Mouse (Mus musculus): Measurements from ENCODE around the gene Olfr461. TPM values are rescaled to one million over a fixed set of nuclear protein-coding genes. Genes with fewer than 3 reads are reported as not detected.
"Not testable (repeated sequence)": the region's sequence is repeated elsewhere in the genome, so short reads cannot be mapped to it uniquely, and the experiment has no call there.

Gene Olfr461
- 0.11 and 0.22 TPM in 2 replicates for polyA plus RNA-seq (2016; fragmentation: Nextera tagmentation; extraction: Ambion mirVana)

GRCm38 (mm10) chr6:40554950-40555349 lies at the start of gene Olfr461:
Gene Olfr461 (minus strand): TSS chr6:40555050.
- DNase-seq (ENCODE audit: low spot score): no peak
- 85% methylated on average over 2 of the region's 2 CpGs for WGBS
- Histone ChIP-seq H3K27ac (replicated peaks) (no peak within 1 kb of the TSS), H3K27me3 (ENCODE audit: low read depth, poor library complexity, severe bottlenecking) (no peaks in the 10 kb centered on the region), H3K4me3 (no peak within 1 kb of the TSS), H3K4me1 (no peaks in the 10 kb centered on the region), H3K36me3 (no peaks in the 10 kb centered on the region), H3K9me3 (replicated peaks) (no peaks in the 10 kb centered on the region)

- H3K4me1 ChIP-seq; H3K9me3 ChIP-seq (replicated peaks); H3K27me3 ChIP-seq (ENCODE audit: low read depth, poor library complexity, severe bottlenecking); H3K4me3 ChIP-seq; DNase-seq (ENCODE audit: low spot score); H3K36me3 ChIP-seq; H3K27ac ChIP-seq (replicated peaks): not testable (repeated sequence)
- 32% methylated on average over 4 of the region's 4 CpGs for WGBS
These were observed 43.7 kb upstream of the Olfr461 start for GRCm38 (mm10) chr6:40598546-40598945.

- no peaks in the 10 kb centered on the region for H3K36me3 ChIP-seq
- H3K27me3 ChIP-seq (ENCODE audit: low read depth, poor library complexity, severe bottlenecking): no peaks in the 10 kb centered on the region
- no peaks in the 10 kb centered on the region for H3K4me1 ChIP-seq
- H3K4me3 ChIP-seq: no peak overlapping the region
- no peaks in the 10 kb centered on the region for H3K9me3 ChIP-seq (replicated peaks)
- no peak for DNase-seq (ENCODE audit: low spot score)
- WGBS: 85% methylated on average over 3 of the region's 3 CpGs
- no peak overlapping the region for H3K27ac ChIP-seq (replicated peaks)
These were observed 40.1 kb upstream of the Olfr461 start for GRCm38 (mm10) chr6:40594804-40595550.

GRCm38 (mm10) chr6:40588346-40588745 lies 33.5 kb upstream of the Olfr461 start:
- Histone ChIP-seq H3K36me3 (no peaks in the 10 kb centered on the region), H3K4me1 (no peaks in the 10 kb centered on the region), H3K9me3 (replicated peaks) (no peaks in the 10 kb centered on the region), H3K27me3 (ENCODE audit: low read depth, poor library complexity, severe bottlenecking) (no peaks in the 10 kb centered on the region), H3K4me3 (no peak overlapping the region), H3K27ac (replicated peaks) (no peak overlapping the region)
- 95% methylated on average over 2 of the region's 2 CpGs for WGBS
- DNase-seq (ENCODE audit: low spot score): no peak

GRCm38 (mm10) chr6:40585645-40586044 lies 30.8 kb upstream of the Olfr461 start, which contains the start of gene Clec5a:
Gene Clec5a (minus strand): TSS chr6:40585821.
- Histone ChIP-seq H3K27ac (replicated peaks) (no peak within 1 kb of the TSS), H3K4me1 (no peaks in the 10 kb centered on the region), H3K36me3 (no peaks in the 10 kb centered on the region), H3K4me3 (no peak within 1 kb of the TSS), H3K27me3 (ENCODE audit: low read depth, poor library complexity, severe bottlenecking) (no peaks in the 10 kb centered on the region), H3K9me3 (replicated peaks) (no peaks in the 10 kb centered on the region)
- WGBS: 83% methylated on average over 5 of the region's 5 CpGs
- DNase-seq (ENCODE audit: low spot score): no peak

- Histone ChIP-seq H3K4me1 (no peaks in the 10 kb centered on the region), H3K27ac (replicated peaks) (no peak overlapping the region), H3K36me3 (no peaks in the 10 kb centered on the region), H3K27me3 (ENCODE audit: low read depth, poor library complexity, severe bottlenecking) (no peaks in the 10 kb centered on the region), H3K9me3 (replicated peaks) (no peaks in the 10 kb centered on the region), H3K4me3 (no peak overlapping the region)
- no peak for DNase-seq (ENCODE audit: low spot score)
- WGBS: 90% methylated on average over 6 of the region's 6 CpGs
These were observed 29.5 kb upstream of the Olfr461 start for GRCm38 (mm10) chr6:40584336-40584735.

GRCm38 (mm10) chr6:40576305-40576704 lies 21.5 kb upstream of the Olfr461 start:
- Histone ChIP-seq H3K36me3 (no peaks in the 10 kb centered on the region), H3K27ac (replicated peaks) (no peak overlapping the region), H3K4me3 (no peak overlapping the region), H3K4me1 (no peaks in the 10 kb centered on the region), H3K27me3 (ENCODE audit: low read depth, poor library complexity, severe bottlenecking) (no peaks in the 10 kb centered on the region), H3K9me3 (replicated peaks) (no peaks in the 10 kb centered on the region)
- DNase-seq (ENCODE audit: low spot score): no peak
- WGBS: 83% methylated on average over 1 of the region's 1 CpGs

- DNase-seq (ENCODE audit: low spot score): no peak
- H3K27me3 ChIP-seq (ENCODE audit: low read depth, poor library complexity, severe bottlenecking): no peaks in the 10 kb centered on the region
- H3K4me3 ChIP-seq: no peak overlapping the region
- no peaks in the 10 kb centered on the region for H3K4me1 ChIP-seq
- H3K27ac ChIP-seq (replicated peaks): no peak overlapping the region
- no peaks in the 10 kb centered on the region for H3K36me3 ChIP-seq
- WGBS: 88% methylated on average over 3 of the region's 3 CpGs
- H3K9me3 ChIP-seq (replicated peaks): no peaks in the 10 kb centered on the region
These were observed 18.8 kb upstream of the Olfr461 start for GRCm38 (mm10) chr6:40573618-40574017.

GRCm38 (mm10) chr6:40569187-40569586 lies 14.3 kb upstream of the Olfr461 start, which contains the start of gene Olfr460:
Gene Olfr460 (plus strand): TSS chr6:40569487.
- Histone ChIP-seq H3K4me3 (no peak within 1 kb of the TSS), H3K27ac (replicated peaks) (no peak within 1 kb of the TSS), H3K9me3 (replicated peaks) (no peaks in the 10 kb centered on the region), H3K4me1 (no peaks in the 10 kb centered on the region), H3K27me3 (ENCODE audit: low read depth, poor library complexity, severe bottlenecking) (no peaks in the 10 kb centered on the region), H3K36me3 (no peaks in the 10 kb centered on the region)
- no peak for DNase-seq (ENCODE audit: low spot score)
- 92% methylated on average over 3 of the region's 3 CpGs for WGBS

- no peak for DNase-seq (ENCODE audit: low spot score)
- no peaks in the 10 kb centered on the region for H3K4me1 ChIP-seq
- H3K27me3 ChIP-seq (ENCODE audit: low read depth, poor library complexity, severe bottlenecking): no peaks in the 10 kb centered on the region
- H3K9me3 ChIP-seq (replicated peaks): no peaks in the 10 kb centered on the region
- 85% methylated on average over 10 of the region's 10 CpGs for WGBS
- no peak overlapping the region for H3K27ac ChIP-seq (replicated peaks)
- no peak overlapping the region for H3K4me3 ChIP-seq
- H3K36me3 ChIP-seq: no peaks in the 10 kb centered on the region
These were observed 10.2 kb downstream of the Olfr461 start for GRCm38 (mm10) chr6:40544690-40545089.

GRCm38 (mm10) chr6:40519408-40519807 lies 35.4 kb downstream of the Olfr461 start, which contains the start of gene Prss37:
Gene Prss37 (minus strand): TSS chr6:40519508.
- Histone ChIP-seq H3K4me1 (no peaks in the 10 kb centered on the region), H3K36me3 (no peaks in the 10 kb centered on the region), H3K4me3 (no peak within 1 kb of the TSS), H3K9me3 (replicated peaks) (no peaks in the 10 kb centered on the region; the same call in 1 of the 2 replicates), H3K27ac (replicated peaks) (no peak within 1 kb of the TSS), H3K27me3 (ENCODE audit: low read depth, poor library complexity, severe bottlenecking) (no peaks in the 10 kb centered on the region)
- 83% methylated on average over 1 of the region's 1 CpGs for WGBS
- no peak for DNase-seq (ENCODE audit: low spot score)

- DNase-seq (ENCODE audit: low spot score): no peak
- Histone ChIP-seq H3K4me1 (no peaks in the 10 kb centered on the region), H3K36me3 (no peaks in the 10 kb centered on the region), H3K4me3 (no peak within 1 kb of the TSS), H3K9me3 (replicated peaks) (no peaks in the 10 kb centered on the region), H3K27me3 (ENCODE audit: low read depth, poor library complexity, severe bottlenecking) (no peaks in the 10 kb centered on the region), H3K27ac (replicated peaks) (no peak within 1 kb of the TSS)
- 93% methylated on average over 3 of the region's 3 CpGs for WGBS
These were observed 61.6 kb downstream of the Olfr461 start, which contains the start of gene Tas2r108 for GRCm38 (mm10) chr6:40493229-40493628. Gene Tas2r108 (plus strand): TSS chr6:40493529.
